Mouse (Mus musculus) liver, embryonic 13.5 days (tissue): Measurements from ENCODE around the gene Slc35f2. TPM values are rescaled to one million over a fixed set of nuclear protein-coding genes. Genes with fewer than 3 reads are reported as not detected.

Experiments
- ATAC-seq: fragments of 200-750 bp; cut with Nextera tagmentation; 2 replicates; pipeline ENCODE4 v1.8.0; 2017; ENCODE audit warnings: low read depth, mild to moderate bottlenecking, moderate number of reproducible peaks, moderate library complexity
- DNase-seq: peaks from one replicate; pipeline ENCODE4 v3.0.0; 2022
- H3K27ac ChIP-seq: fragments of 300-500 bp; sonication (generic); 2 replicates; pipeline ENCODE4 v1.5.1; 2015; ENCODE audit warnings: moderate library complexity, mild to moderate bottlenecking, inconsistent platforms
- H3K27me3 ChIP-seq: fragments of 300-500 bp; sonication (generic); 2 replicates; pipeline ENCODE4 v1.6.1; 2015; ENCODE audit warnings: mild to moderate bottlenecking, inconsistent platforms
- H3K36me3 ChIP-seq: fragments of 300-500 bp; sonication (generic); 2 replicates; pipeline ENCODE4 v1.6.1; 2015; ENCODE audit warnings: mild to moderate bottlenecking, inconsistent platforms
- H3K4me1 ChIP-seq: fragments of 300-500 bp; sonication (generic); replicated peaks from 2 replicates; pipeline ENCODE4 v1.6.1; 2015; ENCODE audit warnings: inconsistent platforms
- H3K4me2 ChIP-seq: fragments of 300-500 bp; sonication (generic); 2 replicates; pipeline ENCODE4 v1.6.1; 2015; ENCODE audit warnings: inconsistent platforms, mild to moderate bottlenecking, moderate library complexity
- H3K4me3 ChIP-seq: fragments of 300-500 bp; sonication (generic); replicated peaks from 2 replicates; pipeline ENCODE4 v1.5.1; 2015; ENCODE audit warnings: mild to moderate bottlenecking, inconsistent platforms
- H3K9ac ChIP-seq: fragments of 300-500 bp; sonication (generic); 2 replicates; pipeline ENCODE4 v1.6.1; 2015; ENCODE audit warnings: mild to moderate bottlenecking, inconsistent platforms
- H3K9me3 ChIP-seq: fragments of 300-500 bp; sonication (generic); replicated peaks from 2 replicates; pipeline ENCODE4 v1.6.1; 2016; ENCODE audit warnings: inconsistent platforms
- whole genome bisulfite sequencing: fragments of 180-500 bp; shearing (Covaris S2); methylation state at CpG from one replicate; pipeline ENCODE4 v1.1.7; 2015; ENCODE audit not compliant: insufficient replicate concordance; 5-methylcytosine and 5-hydroxymethylcytosine counted together
- polyA plus RNA-seq: library from polyadenylated mRNA; unstranded; fragments of >200 nt; fragmentation: Nextera tagmentation; extraction: Ambion mirVana; gene quantifications from 2 replicates; pipeline ENCODE4 v1.2.1, GENCODE M21; 2015

The Slc35f2 gene
- 0.30 and 0.35 TPM in 2 replicates for polyA plus RNA-seq

DNA sequence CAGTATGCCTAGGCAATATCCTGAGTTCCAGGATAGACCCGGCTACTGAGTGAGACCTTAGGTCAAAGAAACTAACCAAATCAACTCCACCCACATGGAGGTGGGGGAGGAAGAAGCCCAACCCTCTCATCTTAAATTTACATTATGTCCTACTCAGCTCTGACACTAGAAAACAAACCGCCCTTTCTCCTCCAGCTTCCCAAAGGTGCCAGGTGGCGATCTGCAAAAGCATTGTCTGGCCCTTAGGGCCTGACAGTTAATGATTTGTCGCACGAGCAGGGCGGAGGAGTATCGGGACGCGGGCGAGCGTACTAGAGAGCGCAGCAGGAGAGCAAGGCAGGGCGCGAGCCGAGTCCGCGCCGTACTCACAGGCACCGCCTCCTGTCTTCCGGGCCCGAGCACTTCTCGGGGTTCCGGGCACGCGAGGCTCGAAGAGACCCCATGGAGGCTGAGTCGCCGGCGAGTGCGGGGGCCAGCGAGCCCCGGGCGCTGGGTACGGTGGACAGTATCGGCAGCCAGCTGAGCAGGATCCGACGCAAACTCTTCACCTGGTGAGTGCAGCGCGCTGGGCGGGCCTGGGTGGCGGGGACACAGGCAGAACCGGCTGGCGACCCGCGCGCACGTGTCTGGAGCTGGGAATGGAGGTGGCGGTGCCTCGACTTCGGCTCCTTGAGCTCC, at the start of gene Slc35f2:
Gene Slc35f2, plus strand, starts transcription at position 195 of the 678 bp plus-strand sequence.
- H3K4me2 ChIP-seq = peak within 1 kb of the TSS; percentile 72
- no peak for ATAC-seq
- DNase-seq = no peak
- no peaks in the 10 kb centered on the region for H3K36me3 ChIP-seq
- H3K4me1 ChIP-seq = peaks cover 8% of the 10 kb centered on the region
- peak within 1 kb of the TSS; percentile 55 for H3K4me3 ChIP-seq
- H3K9ac ChIP-seq = 0 out of 2 replicates have a peak within 1 kb of the TSS, but pooled peaks have one; percentile 6
- H3K27me3 ChIP-seq = peaks cover 42% of the 10 kb centered on the region
- no peak within 1 kb of the TSS for H3K27ac ChIP-seq
- no peaks in the 10 kb centered on the region for H3K9me3 ChIP-seq
- under 1% methylated on average over 50 of the region's 50 CpGs for WGBS

DNA sequence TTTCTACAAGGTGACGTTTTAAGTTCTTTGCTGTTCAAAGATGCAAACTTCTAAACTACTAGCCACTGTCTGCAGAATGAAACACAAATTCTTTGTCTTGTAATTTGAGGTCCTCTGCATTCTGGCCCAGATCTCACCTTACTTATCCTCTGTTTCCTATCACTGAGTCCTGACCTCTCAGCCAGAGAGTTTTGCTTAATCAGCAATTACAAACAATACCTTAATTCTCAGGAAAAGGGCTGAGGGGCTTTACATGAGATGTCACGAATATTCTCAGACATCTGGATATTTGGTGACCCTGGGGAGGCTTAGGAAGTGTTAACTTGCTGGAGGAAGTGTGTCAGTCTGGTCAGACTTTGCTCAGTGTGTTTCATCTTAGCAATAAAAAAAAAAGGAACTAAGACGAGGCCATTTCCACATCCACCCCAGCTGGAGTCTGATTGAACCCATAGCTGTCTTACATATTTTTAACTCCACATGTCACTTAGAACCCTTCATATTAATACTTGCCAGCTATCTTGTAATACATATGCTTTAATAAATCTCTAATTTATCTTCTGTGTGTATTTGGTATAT, 30.4 kb upstream of the Slc35f2 start:
- Histone ChIP-seq H3K9me3 (no peaks in the 10 kb centered on the region), H3K4me2 (no peak overlapping the region), H3K27ac (no peak overlapping the region), H3K36me3 (no peaks in the 10 kb centered on the region), H3K9ac (no peak overlapping the region), H3K4me3 (no peak overlapping the region), H3K27me3 (no peaks in the 10 kb centered on the region), H3K4me1 (no peaks in the 10 kb centered on the region)
- ATAC-seq = no peak
- 20% methylated on average over 3 of the region's 3 CpGs for WGBS
- DNase-seq = no peak

DNA sequence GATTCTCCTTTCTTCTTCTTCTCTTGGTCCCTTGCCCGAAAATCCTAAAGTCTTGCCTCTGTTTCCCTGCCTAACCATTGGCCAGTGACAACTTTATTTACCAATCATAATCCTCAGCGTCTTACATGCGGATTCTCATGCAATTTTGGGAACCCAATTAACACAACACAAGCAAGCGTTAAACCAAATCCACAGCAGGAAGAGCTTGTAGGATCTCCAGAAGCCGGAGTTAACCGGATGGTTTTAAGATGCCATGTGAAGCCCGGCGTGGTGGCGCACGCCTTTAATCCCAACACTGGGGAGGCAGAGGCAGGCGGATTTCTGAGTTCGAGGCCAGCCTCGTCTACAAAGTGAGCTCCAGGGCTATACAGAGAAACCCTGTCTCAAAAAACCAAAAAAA, 20.9 kb upstream of the Slc35f2 start:
- H3K9ac ChIP-seq = no peak overlapping the region
- no peak for ATAC-seq
- no peaks in the 10 kb centered on the region for H3K4me1 ChIP-seq
- no peaks in the 10 kb centered on the region for H3K27me3 ChIP-seq
- WGBS = 69% methylated on average over 13 of the region's 13 CpGs
- no peak overlapping the region for H3K27ac ChIP-seq
- H3K9me3 ChIP-seq = no peaks in the 10 kb centered on the region
- no peak for DNase-seq
- H3K4me3 ChIP-seq = no peak overlapping the region
- H3K4me2 ChIP-seq = no peak overlapping the region
- H3K36me3 ChIP-seq = no peaks in the 10 kb centered on the region

DNA sequence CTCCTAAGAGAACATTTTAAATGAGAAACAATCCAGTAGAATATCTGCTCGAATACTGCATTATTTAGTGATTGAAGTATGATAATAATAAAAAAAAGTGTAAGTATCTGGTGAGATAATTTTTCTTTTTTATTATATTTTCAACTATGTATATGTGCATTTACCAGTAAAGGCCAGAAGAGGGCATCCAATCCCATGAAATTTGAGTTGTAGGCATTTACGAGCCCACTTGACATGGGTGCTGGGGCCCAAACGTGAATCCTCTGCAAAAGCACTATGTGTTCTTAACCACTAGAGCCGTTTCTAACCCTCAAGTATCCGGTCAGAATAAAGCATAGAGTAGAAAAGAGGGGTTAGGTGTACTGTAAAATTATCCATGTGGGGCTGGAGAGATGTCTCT, 20.4 kb upstream of the Slc35f2 start:
- no peaks in the 10 kb centered on the region for H3K4me1 ChIP-seq
- no peak overlapping the region for H3K9ac ChIP-seq
- no peaks in the 10 kb centered on the region for H3K36me3 ChIP-seq
- WGBS = 23% methylated on average over 5 of the region's 5 CpGs
- H3K27me3 ChIP-seq = no peaks in the 10 kb centered on the region
- no peak overlapping the region for H3K27ac ChIP-seq
- no peak overlapping the region for H3K4me3 ChIP-seq
- H3K9me3 ChIP-seq = no peaks in the 10 kb centered on the region
- ATAC-seq = no peak
- H3K4me2 ChIP-seq = no peak overlapping the region
- DNase-seq = no peak

DNA sequence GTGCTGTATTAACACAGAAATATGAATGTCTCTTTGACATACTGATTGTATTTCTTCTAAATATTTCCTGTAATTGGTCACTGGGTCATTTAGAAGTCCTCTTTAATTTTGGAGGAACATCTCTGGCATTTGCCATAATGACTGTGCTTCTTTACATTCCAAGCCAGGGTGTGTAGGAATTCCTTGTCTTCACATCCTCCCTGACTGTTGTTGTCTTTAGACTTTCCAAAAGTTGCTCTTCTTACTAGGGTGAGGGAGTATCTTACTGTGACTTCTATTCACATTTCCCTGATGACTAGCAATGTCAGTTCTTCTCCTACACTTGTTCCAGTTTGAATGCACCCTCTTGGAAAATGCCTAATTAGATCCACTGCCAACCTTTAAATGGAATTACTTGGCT, 16.5 kb upstream of the Slc35f2 start:
- Histone ChIP-seq H3K9me3 (no peaks in the 10 kb centered on the region), H3K27ac (no peak overlapping the region), H3K4me2 (no peak overlapping the region), H3K4me3 (no peak overlapping the region), H3K27me3 (peaks cover 3% of the 10 kb centered on the region; the same call in 1 of the 2 replicates), H3K9ac (no peak overlapping the region), H3K36me3 (no peaks in the 10 kb centered on the region), H3K4me1 (no peaks in the 10 kb centered on the region)
- no peak for DNase-seq
- ATAC-seq = no peak

DNA sequence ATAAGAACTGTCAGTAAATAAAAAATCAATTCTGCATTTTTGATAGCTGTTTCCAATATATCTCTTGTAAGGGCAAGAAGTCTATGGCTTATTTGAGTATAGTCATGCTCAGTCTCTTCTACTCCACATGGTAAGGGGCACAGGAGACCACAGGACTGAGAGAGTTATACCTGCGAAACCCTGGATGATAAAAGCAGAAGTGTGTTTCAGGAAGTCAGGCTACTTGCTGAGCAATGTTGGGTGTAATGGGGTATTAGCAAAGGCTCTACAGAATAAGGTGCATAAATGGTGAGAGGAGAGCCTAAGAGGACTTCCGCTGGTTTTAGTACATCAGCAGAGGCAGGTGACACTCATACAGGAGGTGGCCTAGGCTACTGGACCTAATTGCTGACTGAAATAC, 13.2 kb upstream of the Slc35f2 start:
- Histone ChIP-seq H3K4me3 (no peak overlapping the region), H3K4me1 (no peaks in the 10 kb centered on the region), H3K36me3 (no peaks in the 10 kb centered on the region), H3K27ac (no peak overlapping the region), H3K4me2 (no peak overlapping the region), H3K9me3 (no peaks in the 10 kb centered on the region), H3K27me3 (peaks cover 3% of the 10 kb centered on the region; the same call in 1 of the 2 replicates), H3K9ac (no peak overlapping the region)
- ATAC-seq (no peak), DNase-seq (no peak)
- 55% methylated on average over 2 of the region's 2 CpGs for WGBS

DNA sequence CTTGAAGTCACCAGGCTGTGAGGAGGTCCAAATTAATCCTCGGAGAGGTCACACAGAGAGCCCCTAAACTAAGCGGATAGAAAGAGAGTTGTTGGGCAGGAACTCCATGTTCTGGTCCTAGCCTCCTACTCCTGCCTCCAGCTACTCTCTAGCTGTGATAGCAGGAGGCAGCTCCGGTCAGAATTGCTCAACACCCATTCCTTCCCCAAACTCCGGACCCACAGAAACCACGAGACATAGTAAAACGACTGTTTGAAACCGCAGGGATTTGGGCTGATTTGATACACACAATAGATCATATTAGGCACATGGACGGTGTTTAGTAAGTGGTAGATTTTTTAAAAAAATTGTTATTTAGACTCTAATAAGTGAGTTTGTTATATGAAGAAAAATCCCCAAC, 6.6 kb upstream of the Slc35f2 start:
- H3K9me3 ChIP-seq = no peaks in the 10 kb centered on the region
- peaks cover 5% of the 10 kb centered on the region; the same call in 1 of the 2 replicates for H3K27me3 ChIP-seq
- H3K27ac ChIP-seq = no peak overlapping the region
- no peak for DNase-seq
- no peak for ATAC-seq
- no peak overlapping the region for H3K4me3 ChIP-seq
- no peak overlapping the region for H3K4me2 ChIP-seq
- H3K4me1 ChIP-seq = no peaks in the 10 kb centered on the region
- no peaks in the 10 kb centered on the region for H3K36me3 ChIP-seq
- H3K9ac ChIP-seq = no peak overlapping the region
- WGBS = 33% methylated on average over 8 of the region's 8 CpGs

DNA sequence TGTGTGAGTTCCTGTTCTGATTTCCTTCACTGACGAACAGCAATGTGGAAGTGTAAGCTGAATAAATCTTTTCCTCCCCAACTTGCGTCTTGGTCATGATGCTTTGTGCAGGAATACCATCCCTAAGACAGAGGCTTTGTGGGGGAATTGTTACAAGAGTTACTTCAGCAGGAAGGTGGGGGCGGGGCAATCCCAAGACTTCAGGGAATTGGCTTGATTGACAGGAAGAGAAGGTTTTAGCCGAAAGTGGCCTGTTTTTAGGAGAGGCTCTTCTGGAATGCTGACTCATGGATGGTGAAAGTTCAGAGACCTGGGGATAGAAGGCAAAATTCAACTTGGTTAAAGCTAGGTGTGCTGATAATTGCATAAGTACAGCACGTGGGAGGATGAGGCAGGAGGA, 2.9 kb upstream of the Slc35f2 start:
- H3K36me3 ChIP-seq = no peaks in the 10 kb centered on the region
- H3K4me2 ChIP-seq = no peak overlapping the region
- WGBS = 64% methylated on average over 5 of the region's 5 CpGs
- no peak overlapping the region for H3K27ac ChIP-seq
- no peak overlapping the region for H3K9ac ChIP-seq
- DNase-seq (no peak), ATAC-seq (no peak)
- no peaks in the 10 kb centered on the region for H3K9me3 ChIP-seq
- H3K4me1 ChIP-seq = peaks cover 8% of the 10 kb centered on the region
- no peak overlapping the region for H3K4me3 ChIP-seq
- H3K27me3 ChIP-seq = peaks cover 41% of the 10 kb centered on the region

DNA sequence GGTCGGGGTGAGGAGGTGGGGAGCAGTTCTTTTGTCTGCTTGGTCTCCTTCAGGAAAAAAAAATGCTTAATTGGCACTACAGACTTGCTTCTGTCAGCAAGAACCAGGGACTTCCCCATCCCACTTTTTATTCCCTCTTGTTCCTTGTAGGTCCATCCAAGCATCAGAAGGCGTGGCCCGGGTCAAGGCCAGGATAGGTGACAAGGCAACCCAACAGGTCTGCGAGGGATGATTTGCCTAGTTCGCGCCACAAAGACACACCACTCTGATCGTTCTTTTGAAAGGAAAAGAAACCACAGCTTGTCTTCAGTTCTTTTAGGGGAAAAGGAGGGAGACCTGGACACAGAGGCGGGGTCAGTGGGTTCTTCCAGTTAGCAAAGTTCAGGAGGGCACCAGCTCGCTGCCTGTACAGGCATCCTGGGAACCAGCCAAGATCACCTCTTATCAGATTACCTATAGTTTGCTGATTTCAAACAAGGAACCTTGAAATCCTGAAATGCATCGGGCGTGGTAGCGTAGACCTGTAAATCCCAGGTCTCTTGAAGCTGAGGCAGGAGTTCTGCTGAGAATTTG, 481 bp upstream of the Slc35f2 start:
- Histone ChIP-seq H3K9ac (no peak overlapping the region), H3K4me1 (peaks cover 8% of the 10 kb centered on the region), H3K27me3 (peaks cover 42% of the 10 kb centered on the region), H3K36me3 (no peaks in the 10 kb centered on the region), H3K27ac (no peak overlapping the region), H3K4me2 (peak overlapping the region; percentile 72), H3K9me3 (no peaks in the 10 kb centered on the region), H3K4me3 (peak overlapping the region; percentile 55)
- ATAC-seq (no peak), DNase-seq (no peak)
- 31% methylated on average over 12 of the region's 12 CpGs for WGBS

DNA sequence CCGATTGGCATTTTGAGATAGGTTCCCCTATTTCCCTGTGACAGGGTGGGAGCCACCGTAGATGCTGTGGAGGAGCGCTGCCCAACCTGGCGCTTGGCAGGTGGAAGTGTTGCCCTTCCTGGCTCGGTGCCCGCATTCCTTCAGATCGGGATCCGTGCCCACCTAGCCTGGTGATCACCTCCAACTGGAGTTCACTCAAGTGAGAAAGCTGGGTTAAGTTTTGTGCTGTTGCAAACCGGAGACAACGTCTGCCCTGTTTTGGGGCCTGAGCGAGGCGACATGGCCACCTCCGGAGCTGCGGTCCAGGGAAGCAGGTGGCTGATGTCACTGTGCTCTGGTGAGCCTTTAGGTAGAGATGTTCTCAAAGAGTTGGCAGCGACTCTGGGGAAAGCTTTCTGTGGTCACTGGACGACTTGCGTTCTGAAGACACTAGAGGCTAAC, 803 bp downstream of the Slc35f2 start:
- WGBS = 4% methylated on average over 17 of the region's 17 CpGs

DNA sequence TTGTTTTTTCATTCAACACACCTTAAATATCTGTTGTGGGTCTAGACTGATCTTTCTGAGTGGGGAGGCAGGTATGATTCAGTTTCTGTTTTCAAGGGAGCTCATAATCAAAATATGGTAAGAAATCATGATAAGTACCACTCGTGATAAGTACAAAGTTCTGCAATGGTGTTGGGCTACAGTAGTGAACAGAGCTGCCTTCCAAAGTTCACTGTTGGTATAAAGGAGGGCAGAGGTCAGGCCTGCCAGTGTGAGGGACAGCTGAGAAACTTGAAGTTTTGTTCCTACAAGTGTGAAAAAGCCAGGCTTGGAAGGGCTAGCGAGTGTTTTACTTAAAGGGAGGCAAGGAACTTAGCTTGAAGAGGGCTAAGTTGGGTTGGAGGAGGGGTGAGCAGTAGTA, 4.2 kb downstream of the Slc35f2 start:
- Histone ChIP-seq H3K27me3 (peaks cover 31% of the 10 kb centered on the region), H3K36me3 (no peaks in the 10 kb centered on the region)
- ATAC-seq = no peak

More for the DNA sequence above, 803 bp downstream of the Slc35f2 start:
- no peaks in the 10 kb centered on the region for H3K36me3 ChIP-seq
- H3K9ac ChIP-seq = no peak overlapping the region
- H3K4me3 ChIP-seq = peak overlapping the region; percentile 55
- H3K4me1 ChIP-seq = peaks cover 8% of the 10 kb centered on the region
- DNase-seq (no peak), ATAC-seq (no peak)
- peaks cover 42% of the 10 kb centered on the region for H3K27me3 ChIP-seq
- H3K9me3 ChIP-seq = no peaks in the 10 kb centered on the region
- H3K4me2 ChIP-seq = peak overlapping the region; percentile 72
- no peak overlapping the region for H3K27ac ChIP-seq

More for the DNA sequence above, 4.2 kb downstream of the Slc35f2 start:
- DNase-seq = no peak
- H3K9me3 ChIP-seq = no peaks in the 10 kb centered on the region
- H3K4me3 ChIP-seq = no peak overlapping the region
- WGBS = 53% methylated on average over 2 of the region's 2 CpGs
- peaks cover 8% of the 10 kb centered on the region for H3K4me1 ChIP-seq
- H3K27ac ChIP-seq = no peak overlapping the region
- H3K9ac ChIP-seq = no peak overlapping the region
- no peak overlapping the region for H3K4me2 ChIP-seq
